Mouse (Mus musculus) embryo, embryonic 10 days (tissue): Measurements from ENCODE around the gene Olfr1331.
"Not testable (repeated sequence)": the region's sequence is repeated elsewhere in the genome, so short reads cannot be mapped to it uniquely, and the experiment has no call there.

ENCODE experiments used
- DNase-seq: peaks from one replicate; pipeline ENCODE4 v3.0.0-alpha.2; 2015; ENCODE audit warnings: low spot score

Olfr1331 gene

GRCm38 (mm10) chr4:118864349-118864748 lies at the start of gene Olfr1331:
Gene Olfr1331 (plus strand): TSS chr4:118864649.
- no peak for DNase-seq

- no peak for DNase-seq
Measured at GRCm38 (mm10) chr4:118818921-118819320, 45.5 kb upstream of the Olfr1331 start.

GRCm38 (mm10) chr4:118836179-118836578 lies 28.3 kb upstream of the Olfr1331 start, which contains the start of gene Olfr1333:
Gene Olfr1333 (minus strand): TSS chr4:118836279.
- no peak for DNase-seq

GRCm38 (mm10) chr4:118861791-118862190 lies 2.7 kb upstream of the Olfr1331 start:
- DNase-seq, result no peak

GRCm38 (mm10) chr4:118862704-118863103 lies 1.7 kb upstream of the Olfr1331 start:
- no peak for DNase-seq

- DNase-seq, result no peak
Measured at GRCm38 (mm10) chr4:118867566-118867965, 3.1 kb downstream of the Olfr1331 start.

- no peak for DNase-seq
Measured at GRCm38 (mm10) chr4:118888297-118888696, 23.8 kb downstream of the Olfr1331 start, which contains the start of gene Olfr1330. Gene Olfr1330 (plus strand): TSS chr4:118888597.

GRCm38 (mm10) chr4:118901981-118902380 lies 37.5 kb downstream of the Olfr1331 start:
- DNase-seq, result no peak

- not testable (repeated sequence) for DNase-seq
Measured at GRCm38 (mm10) chr4:118917365-118917764, 52.9 kb downstream of the Olfr1331 start, which contains the start of gene Olfr1329. Gene Olfr1329 (minus strand): TSS chr4:118917465.
